Mouse (Mus musculus): Measurements from ENCODE around the gene Camkv. TPM values are rescaled to one million over a fixed set of nuclear protein-coding genes. Genes with fewer than 3 reads are reported as not detected.

Gene Camkv
- polyA plus RNA-seq, 1 experiment from 2014 or later, result 25.1 TPM

GRCm38 (mm10) chr9:107963700-107964099, 28.2 kb downstream of the Camkv start:
- Histone ChIP-seq H3K36me3 (ENCODE audit: control insufficient read depth, insufficient read depth, low read length) (peaks cover 33% of the 10 kb centered on the region), H3K4me1 (ENCODE audit: control insufficient read depth, insufficient read depth, low read length) (peaks cover 3% of the 10 kb centered on the region; the same call in 1 of the 2 replicates), H3K4me2 (ENCODE audit: low read length) (no peak overlapping the region), H3K9ac (ENCODE audit: low read length) (no peak overlapping the region), H3K4me3 (ENCODE audit: low read depth, low read length) (no peak overlapping the region), H3K9me3 (replicated peaks; ENCODE audit: control insufficient read depth, low read length) (no peaks in the 10 kb centered on the region), H3K27ac (ENCODE audit: low read depth, low read length) (no peak overlapping the region), H3K27me3 (replicated peaks; ENCODE audit: control insufficient read depth, insufficient read depth, low read length) (no peaks in the 10 kb centered on the region)
- 0 out of 2 replicates have a peak, but pooled peaks have one; percentile 36 for ATAC-seq
- 31% methylated on average over 5 of the region's 5 CpGs for WGBS
- DNase-seq (ENCODE audit: low spot score), result peak; percentile 89

GRCm38 (mm10) chr9:107964681-107965080, 29.2 kb downstream of the Camkv start:
- Histone ChIP-seq H3K4me2 (ENCODE audit: low read length) (no peak overlapping the region), H3K9me3 (replicated peaks; ENCODE audit: control insufficient read depth, low read length) (no peaks in the 10 kb centered on the region), H3K27ac (ENCODE audit: low read depth, low read length) (no peak overlapping the region), H3K36me3 (ENCODE audit: control insufficient read depth, insufficient read depth, low read length) (peaks cover 31% of the 10 kb centered on the region), H3K27me3 (replicated peaks; ENCODE audit: control insufficient read depth, insufficient read depth, low read length) (no peaks in the 10 kb centered on the region), H3K9ac (ENCODE audit: low read length) (no peak overlapping the region), H3K4me3 (ENCODE audit: low read depth, low read length) (no peak overlapping the region), H3K4me1 (ENCODE audit: control insufficient read depth, insufficient read depth, low read length) (peaks cover 3% of the 10 kb centered on the region; the same call in 1 of the 2 replicates)
- 93% methylated on average over 9 of the region's 9 CpGs for WGBS
- DNase-seq (ENCODE audit: low spot score) (no peak), ATAC-seq (no peak)

GRCm38 (mm10) chr9:107966676-107967075, 31.2 kb downstream of the Camkv start:
- no peak overlapping the region for H3K27ac ChIP-seq (ENCODE audit: low read depth, low read length)
- no peak overlapping the region for H3K9ac ChIP-seq (ENCODE audit: low read length)
- H3K4me3 ChIP-seq (ENCODE audit: low read depth, low read length), result no peak overlapping the region
- WGBS, result 93% methylated on average over 10 of the region's 10 CpGs
- DNase-seq (ENCODE audit: low spot score), result no peak
- H3K4me1 ChIP-seq (ENCODE audit: control insufficient read depth, insufficient read depth, low read length), result 0 out of 2 replicates have a peak, but pooled peaks cover under 1% of the 10 kb centered on the region
- peaks cover 45% of the 10 kb centered on the region for H3K36me3 ChIP-seq (ENCODE audit: control insufficient read depth, insufficient read depth, low read length)
- ATAC-seq, result no peak
- no peak overlapping the region for H3K4me2 ChIP-seq (ENCODE audit: low read length)
- H3K27me3 ChIP-seq (replicated peaks; ENCODE audit: control insufficient read depth, insufficient read depth, low read length), result no peaks in the 10 kb centered on the region
- H3K9me3 ChIP-seq (replicated peaks; ENCODE audit: control insufficient read depth, low read length), result no peaks in the 10 kb centered on the region

- no peak overlapping the region for H3K4me2 ChIP-seq (ENCODE audit: low read length)
- ATAC-seq (no peak), DNase-seq (ENCODE audit: low spot score) (no peak)
- no peaks in the 10 kb centered on the region for H3K9me3 ChIP-seq (replicated peaks; ENCODE audit: control insufficient read depth, low read length)
- no peak overlapping the region for H3K9ac ChIP-seq (ENCODE audit: low read length)
- 90% methylated on average over 6 of the region's 6 CpGs for WGBS
- no peak overlapping the region for H3K27ac ChIP-seq (ENCODE audit: low read depth, low read length)
- no peaks in the 10 kb centered on the region for H3K4me1 ChIP-seq (ENCODE audit: control insufficient read depth, insufficient read depth, low read length)
- H3K36me3 ChIP-seq (ENCODE audit: control insufficient read depth, insufficient read depth, low read length), result peaks cover 41% of the 10 kb centered on the region
- H3K4me3 ChIP-seq (ENCODE audit: low read depth, low read length), result no peak overlapping the region
- no peaks in the 10 kb centered on the region for H3K27me3 ChIP-seq (replicated peaks; ENCODE audit: control insufficient read depth, insufficient read depth, low read length)
Measured at GRCm38 (mm10) chr9:107967437-107967836, 32.0 kb downstream of the Camkv start.

GRCm38 (mm10) chr9:107968531-107968930, 33.1 kb downstream of the Camkv start:
- Histone ChIP-seq H3K4me3 (ENCODE audit: low read depth, low read length) (no peak overlapping the region), H3K27me3 (replicated peaks; ENCODE audit: control insufficient read depth, insufficient read depth, low read length) (no peaks in the 10 kb centered on the region), H3K4me1 (ENCODE audit: control insufficient read depth, insufficient read depth, low read length) (no peaks in the 10 kb centered on the region), H3K4me2 (ENCODE audit: low read length) (no peak overlapping the region), H3K36me3 (ENCODE audit: control insufficient read depth, insufficient read depth, low read length) (peaks cover 30% of the 10 kb centered on the region), H3K9ac (ENCODE audit: low read length) (no peak overlapping the region), H3K27ac (ENCODE audit: low read depth, low read length) (no peak overlapping the region), H3K9me3 (replicated peaks; ENCODE audit: control insufficient read depth, low read length) (no peaks in the 10 kb centered on the region)
- 92% methylated on average over 7 of the region's 7 CpGs for WGBS
- ATAC-seq (no peak), DNase-seq (ENCODE audit: low spot score) (no peak)

- Histone ChIP-seq H3K9me3 (replicated peaks; ENCODE audit: control insufficient read depth, low read length) (no peaks in the 10 kb centered on the region), H3K27ac (ENCODE audit: low read depth, low read length) (no peak overlapping the region), H3K36me3 (ENCODE audit: control insufficient read depth, insufficient read depth, low read length) (peaks cover 25% of the 10 kb centered on the region), H3K27me3 (replicated peaks; ENCODE audit: control insufficient read depth, insufficient read depth, low read length) (no peaks in the 10 kb centered on the region), H3K4me1 (ENCODE audit: control insufficient read depth, insufficient read depth, low read length) (no peaks in the 10 kb centered on the region), H3K4me3 (ENCODE audit: low read depth, low read length) (no peak overlapping the region), H3K9ac (ENCODE audit: low read length) (no peak overlapping the region), H3K4me2 (ENCODE audit: low read length) (no peak overlapping the region)
- ATAC-seq, result no peak
- 94% methylated on average over 5 of the region's 5 CpGs for WGBS
- DNase-seq (ENCODE audit: low spot score), result no peak
Measured at GRCm38 (mm10) chr9:107970311-107970710, 34.8 kb downstream of the Camkv start.

- WGBS, result 85% methylated on average over 8 of the region's 8 CpGs
- Histone ChIP-seq H3K36me3 (ENCODE audit: control insufficient read depth, insufficient read depth, low read length) (peaks cover 23% of the 10 kb centered on the region), H3K4me1 (ENCODE audit: control insufficient read depth, insufficient read depth, low read length) (no peaks in the 10 kb centered on the region), H3K4me2 (ENCODE audit: low read length) (no peak overlapping the region), H3K9me3 (replicated peaks; ENCODE audit: control insufficient read depth, low read length) (no peaks in the 10 kb centered on the region), H3K27me3 (replicated peaks; ENCODE audit: control insufficient read depth, insufficient read depth, low read length) (no peaks in the 10 kb centered on the region), H3K9ac (ENCODE audit: low read length) (no peak overlapping the region), H3K4me3 (ENCODE audit: low read depth, low read length) (no peak overlapping the region), H3K27ac (ENCODE audit: low read depth, low read length) (no peak overlapping the region)
- ATAC-seq (no peak), DNase-seq (ENCODE audit: low spot score) (no peak)
Measured at GRCm38 (mm10) chr9:107971690-107972541, 36.4 kb downstream of the Camkv start.

GRCm38 (mm10) chr9:107974491-107975171, 39.2 kb downstream of the Camkv start:
- 90% methylated on average over 10 of the region's 10 CpGs for WGBS
- Histone ChIP-seq H3K4me2 (ENCODE audit: low read length) (no peak overlapping the region), H3K9ac (ENCODE audit: low read length) (no peak overlapping the region), H3K27me3 (replicated peaks; ENCODE audit: control insufficient read depth, insufficient read depth, low read length) (no peaks in the 10 kb centered on the region), H3K36me3 (ENCODE audit: control insufficient read depth, insufficient read depth, low read length) (peaks cover 19% of the 10 kb centered on the region), H3K4me1 (ENCODE audit: control insufficient read depth, insufficient read depth, low read length) (no peaks in the 10 kb centered on the region), H3K4me3 (ENCODE audit: low read depth, low read length) (no peak overlapping the region), H3K27ac (ENCODE audit: low read depth, low read length) (no peak overlapping the region), H3K9me3 (replicated peaks; ENCODE audit: control insufficient read depth, low read length) (no peaks in the 10 kb centered on the region)
- ATAC-seq (no peak), DNase-seq (ENCODE audit: low spot score) (no peak)

Measured in forebrain, embryonic 14.5 days (tissue).